Comparison of ENCODE assay signal across 11 mouse cellular contexts in genomic region chr2:155640656-155641055, GRCm38 (mm10). TPM values are rescaled to one million over a fixed set of nuclear protein-coding genes. Genes with fewer than 3 reads are reported as not detected.
A peak's percentile ranks its signal among the peaks of the same experiment; 100 is the strongest.
DNase-seq lines count a peak whose midpoint lies in the region; ATAC-seq lines count a peak whose summit lies in the region.
"Had no signal": no experiment of that assay in that cellular context is flagged by ENCODE, and none has a peak within 500 bp of the region (broad histone marks: within the 10 kb centered on the region; RNA-seq: fewer than 3 reads in every experiment).

No protein-coding gene starts in this region.

- H3K9me3 ChIP-seq in forebrain, embryonic 13.5 days (replicated peaks) = no peaks in the 10 kb centered on the region
- no peaks in the 10 kb centered on the region for H3K9me3 ChIP-seq in forebrain, embryonic 11.5 days (ENCODE audit: control insufficient read depth, low read length)
- no peaks in the 10 kb centered on the region for H3K9me3 ChIP-seq in neural tube, embryonic 14.5 days (ENCODE audit: control insufficient read depth, low read length)
- no peaks in the 10 kb centered on the region for H3K9me3 ChIP-seq in forebrain, embryonic 16.5 days (ENCODE audit: control insufficient read depth, low read length)
- H3K9me3 ChIP-seq: limb, embryonic 10.5 days; neural tube, embryonic 12.5 days had no signal

- 81% methylated on average over 6 of the region's 6 CpGs for WGBS in forebrain, embryonic 13.5 days
- WGBS in forebrain, embryonic 11.5 days = 93% methylated on average over 6 of the region's 6 CpGs
- WGBS in neural tube, embryonic 14.5 days = 51% methylated on average over 6 of the region's 6 CpGs
- 53% methylated on average over 6 of the region's 6 CpGs for WGBS in forebrain, embryonic 16.5 days

- no peak overlapping the region for H3K9ac ChIP-seq in forebrain, embryonic 13.5 days
- no peak overlapping the region for H3K9ac ChIP-seq in forebrain, embryonic 11.5 days (ENCODE audit: low read length)
- no peak overlapping the region for H3K9ac ChIP-seq in neural tube, embryonic 14.5 days (replicated peaks; ENCODE audit: low read depth, low read length)
- no peak overlapping the region for H3K9ac ChIP-seq in forebrain, embryonic 16.5 days (replicated peaks; ENCODE audit: low read depth, low read length)
- H3K9ac ChIP-seq: neural tube, embryonic 12.5 days had no signal

- no peaks in the 10 kb centered on the region for H3K27me3 ChIP-seq in forebrain, embryonic 13.5 days
- H3K27me3 ChIP-seq in forebrain, embryonic 11.5 days (ENCODE audit: control insufficient read depth, insufficient read depth, low read length) = no peaks in the 10 kb centered on the region
- no peaks in the 10 kb centered on the region for H3K27me3 ChIP-seq in neural tube, embryonic 14.5 days (ENCODE audit: control insufficient read depth, insufficient read depth, low read length)
- no peaks in the 10 kb centered on the region for H3K27me3 ChIP-seq in forebrain, embryonic 16.5 days (replicated peaks; ENCODE audit: control insufficient read depth, insufficient read depth, low read length)
- H3K27me3 ChIP-seq: neural tube, embryonic 12.5 days had no signal

- peak; percentile 57 for ATAC-seq in forebrain, embryonic 13.5 days
- no peak for ATAC-seq in forebrain, embryonic 11.5 days (replicated peaks; ENCODE audit: low FRiP score)
- no peak; the same call in 1 of the 2 replicates for ATAC-seq in neural tube, embryonic 14.5 days (ENCODE audit: low read depth)
- peak; percentile 81 for ATAC-seq in forebrain, embryonic 16.5 days

- H3K36me3 ChIP-seq in forebrain, embryonic 13.5 days (ENCODE audit: poor library complexity, severe bottlenecking) = peaks cover 99% of the 10 kb centered on the region
- no peaks in the 10 kb centered on the region; the same call in 1 of the 2 replicates for H3K36me3 ChIP-seq in forebrain, embryonic 11.5 days (ENCODE audit: control insufficient read depth, insufficient read depth, low read length)
- H3K36me3 ChIP-seq in neural tube, embryonic 14.5 days (ENCODE audit: control insufficient read depth, insufficient read depth, low read length) = peaks cover 74% of the 10 kb centered on the region
- peaks cover 31% of the 10 kb centered on the region for H3K36me3 ChIP-seq in forebrain, embryonic 16.5 days (ENCODE audit: control insufficient read depth, insufficient read depth)

- H3K27ac ChIP-seq in forebrain, embryonic 13.5 days = peak overlapping the region; percentile 51
- no peak overlapping the region for H3K27ac ChIP-seq in forebrain, embryonic 11.5 days (ENCODE audit: low read depth, low read length)
- peak overlapping the region; percentile 16; the same call in 1 of the 2 replicates for H3K27ac ChIP-seq in neural tube, embryonic 14.5 days (ENCODE audit: low read depth, low read length)
- peak overlapping the region; percentile 27; the same call in 1 of the 2 replicates for H3K27ac ChIP-seq in forebrain, embryonic 16.5 days (ENCODE audit: low read length)
- H3K27ac ChIP-seq: limb, embryonic 10.5 days; neural tube, embryonic 12.5 days had no signal

- peaks cover 17% of the 10 kb centered on the region for H3K4me1 ChIP-seq in forebrain, embryonic 13.5 days
- no peaks in the 10 kb centered on the region for H3K4me1 ChIP-seq in forebrain, embryonic 11.5 days (replicated peaks; ENCODE audit: control insufficient read depth, insufficient read depth, low read length)
- H3K4me1 ChIP-seq in neural tube, embryonic 14.5 days (ENCODE audit: control insufficient read depth, insufficient read depth, low read length) = no peaks in the 10 kb centered on the region
- peaks cover 5% of the 10 kb centered on the region for H3K4me1 ChIP-seq in forebrain, embryonic 16.5 days (replicated peaks; ENCODE audit: control insufficient read depth, insufficient read depth, low read length)
- H3K4me1 ChIP-seq: limb, embryonic 10.5 days had no signal

- no peak overlapping the region for H3K4me2 ChIP-seq in forebrain, embryonic 13.5 days
- H3K4me2 ChIP-seq in forebrain, embryonic 11.5 days (ENCODE audit: low read depth, low read length, severe bottlenecking) = no peak overlapping the region
- H3K4me2 ChIP-seq in neural tube, embryonic 14.5 days (ENCODE audit: low read depth, low read length) = no peak overlapping the region
- H3K4me2 ChIP-seq in forebrain, embryonic 16.5 days (ENCODE audit: low read length) = no peak overlapping the region
- H3K4me2 ChIP-seq: neural tube, embryonic 12.5 days had no signal

- no peak overlapping the region for H3K4me3 ChIP-seq in forebrain, embryonic 13.5 days
- no peak overlapping the region for H3K4me3 ChIP-seq in forebrain, embryonic 11.5 days (ENCODE audit: low read depth, low read length)
- H3K4me3 ChIP-seq in neural tube, embryonic 14.5 days (ENCODE audit: low read depth, low read length) = no peak overlapping the region
- no peak overlapping the region for H3K4me3 ChIP-seq in forebrain, embryonic 16.5 days (replicated peaks; ENCODE audit: low read length)
- H3K4me3 ChIP-seq: limb, embryonic 10.5 days; neural tube, embryonic 12.5 days had no signal

- intact Hi-C loops in heart, postnatal 36 days (cut with DNase I) = no loop called here

- no peak for DNase-seq in forebrain, embryonic 11.5 days (ENCODE audit: low spot score)
- no peak for DNase-seq in neural tube, embryonic 10.5 days (ENCODE audit: extremely low spot score, low spot score)
- DNase-seq in layer of hippocampus, postnatal 36 days = peak; percentile 49 to 60
- no peak for DNase-seq in kidney, postnatal 4 days
- no peak for DNase-seq in heart, postnatal 36 days

RNA-seq across cellular contexts. Expression of gene Myh7b, which starts 29.6 kb away (rescaled TPM):
- 0.28 and 0.61 TPM in 2 replicates for polyA plus RNA-seq in forebrain, embryonic 13.5 days (2015; fragmentation: Nextera tagmentation; extraction: Ambion mirVana)
- 0.27 and 0.31 TPM in 2 replicates for polyA plus RNA-seq in forebrain, embryonic 11.5 days (2014; fragmentation: Nextera tagmentation; extraction: Ambion mirVana)
- 0.50 and 0.52 TPM in 2 replicates for polyA plus RNA-seq in neural tube, embryonic 14.5 days (2014; fragmentation: Nextera tagmentation; extraction: Ambion mirVana)
- polyA plus RNA-seq in forebrain, embryonic 16.5 days (2015; fragmentation: Nextera tagmentation; extraction: Ambion mirVana) = 0.62 and 0.63 TPM in 2 replicates
- total RNA-seq in layer of hippocampus, postnatal 36 days (2021) = 1 to 10 TPM; 3.3 to 5.3 TPM
- total RNA-seq in heart, postnatal 36 days (2021) = 10 to 100 TPM; 25.3 to 30.2 TPM
- total RNA-seq: common myeloid progenitor, adult 5-6 weeks had no signal

RNA-seq across cellular contexts. Expression of gene Gss, which starts 48.0 kb away (rescaled TPM):
- 16.7 and 18.7 TPM in 2 replicates for polyA plus RNA-seq in forebrain, embryonic 13.5 days (2015; fragmentation: Nextera tagmentation; extraction: Ambion mirVana)
- 18.1 and 22.3 TPM in 2 replicates for polyA plus RNA-seq in forebrain, embryonic 11.5 days (2014; fragmentation: Nextera tagmentation; extraction: Ambion mirVana)
- polyA plus RNA-seq in neural tube, embryonic 14.5 days (2014; fragmentation: Nextera tagmentation; extraction: Ambion mirVana) = 14.9 and 15.1 TPM in 2 replicates
- polyA plus RNA-seq in forebrain, embryonic 16.5 days (2015; fragmentation: Nextera tagmentation; extraction: Ambion mirVana) = 14.1 and 15.0 TPM in 2 replicates
- total RNA-seq in layer of hippocampus, postnatal 36 days (2021) = 10 to 100 TPM; 24.7 to 26.9 TPM
- 10 to 100 TPM; 14.8 to 16.9 TPM for total RNA-seq in heart, postnatal 36 days (2021)

RNA-seq across cellular contexts. Expression of gene Trpc4ap, which starts 51.5 kb away (rescaled TPM):
- polyA plus RNA-seq in forebrain, embryonic 13.5 days (2015; fragmentation: Nextera tagmentation; extraction: Ambion mirVana) = 142 and 144 TPM in 2 replicates
- 141 and 154 TPM in 2 replicates for polyA plus RNA-seq in forebrain, embryonic 11.5 days (2014; fragmentation: Nextera tagmentation; extraction: Ambion mirVana)
- 165 and 174 TPM in 2 replicates for polyA plus RNA-seq in neural tube, embryonic 14.5 days (2014; fragmentation: Nextera tagmentation; extraction: Ambion mirVana)
- 179 and 180 TPM in 2 replicates for polyA plus RNA-seq in forebrain, embryonic 16.5 days (2015; fragmentation: Nextera tagmentation; extraction: Ambion mirVana)
- 100 to 1,000 TPM; 154 to 160 TPM for total RNA-seq in layer of hippocampus, postnatal 36 days (2021)
- 10 to 100 TPM; 92.1 to 92.3 TPM for total RNA-seq in heart, postnatal 36 days (2021)

Comparison
In these comparisons a context has a peak if more than half of its experiments do, and no peak if none do; other contexts are left out.
1. ATAC-seq: peak in forebrain, embryonic 13.5 days (single experiment) and forebrain, embryonic 16.5 days (single experiment); none in forebrain, embryonic 11.5 days (single experiment) and neural tube, embryonic 14.5 days (single experiment).
2. DNase-seq: peak in layer of hippocampus, postnatal 36 days (2 of 2); none in forebrain, embryonic 11.5 days (single experiment), neural tube, embryonic 10.5 days (single experiment), kidney, postnatal 4 days (0 of 2) and heart, postnatal 36 days (0 of 2).